In the genomic region with DNA sequence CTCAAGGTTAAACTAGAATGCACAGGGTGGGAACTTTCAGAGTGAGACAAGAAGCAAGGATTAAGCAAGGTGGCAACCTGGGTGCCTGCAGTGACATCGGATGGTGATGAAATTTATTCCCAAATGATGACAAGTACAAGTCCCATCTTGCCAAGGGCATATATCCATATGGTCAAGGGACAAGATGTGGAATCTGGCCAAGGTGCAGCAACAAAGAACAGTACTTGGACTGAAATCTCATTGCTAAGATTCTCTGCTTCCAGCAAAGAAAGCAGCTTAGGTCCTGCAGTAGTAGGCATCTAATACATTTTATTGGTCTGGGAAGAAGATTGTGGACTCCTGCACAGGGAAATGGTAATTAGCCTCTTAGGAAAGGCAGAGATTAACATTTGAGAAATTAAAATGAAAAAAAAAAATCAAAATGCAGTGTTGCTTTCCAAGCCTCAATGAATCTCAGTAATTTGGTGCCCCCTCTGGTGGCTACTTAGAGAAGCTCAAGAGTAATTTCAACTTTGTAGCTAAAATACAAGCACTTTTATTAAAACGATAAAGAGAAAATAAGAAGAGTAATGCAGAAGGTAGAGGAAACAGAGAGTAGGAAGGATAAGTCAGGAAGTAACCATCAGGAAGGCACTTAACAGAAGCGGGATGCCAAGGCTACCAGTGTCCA, we compare ENCODE assay signal across 10 mouse cellular contexts. TPM values are rescaled to one million over a fixed set of nuclear protein-coding genes. Genes with fewer than 3 reads are reported as not detected.
A peak's percentile ranks its signal among the peaks of the same experiment; 100 is the strongest.
DNase-seq lines count a peak whose midpoint lies in the region.
"Had no signal": no experiment of that assay in that cellular context is flagged by ENCODE, and none has a peak within 500 bp of the region (broad histone marks: within the 10 kb centered on the region; RNA-seq: fewer than 3 reads in every experiment).

No protein-coding gene starts in this region.

- DNase-seq in adrenal gland, postnatal 10 days, result peak; percentile 3
- no peak for DNase-seq in adrenal gland, postnatal 36 days
- DNase-seq in kidney, postnatal 10 days, result peak; percentile 8
- DNase-seq in kidney, adult 18-20 months, result no peak
- peak; percentile 8 for DNase-seq in right cerebral cortex, postnatal 14 days
- DNase-seq in right cerebral cortex, adult 18-20 months, result no peak
- DNase-seq in testis, postnatal 10 days (ENCODE audit: low spot score), result no peak
- DNase-seq in urinary bladder, postnatal 25 days (ENCODE audit: low spot score), result no peak
- DNase-seq: gastrocnemius, postnatal 10 days; heart, postnatal 4 days had no signal

RNA-seq across cellular contexts. Expression of a gene that starts 47.2 kb away (rescaled TPM):
- total RNA-seq in adrenal gland, postnatal 10 days (2021), result not detected
- not detected for total RNA-seq in adrenal gland, postnatal 36 days (2021)
- total RNA-seq: gastrocnemius, postnatal 10 days; heart, postnatal 4 days had no signal

Comparison
In these comparisons a context has a peak if more than half of its experiments do, and no peak if none do; other contexts are left out.
1. DNase-seq: peak in adrenal gland, postnatal 10 days (single experiment), kidney, postnatal 10 days (single experiment) and right cerebral cortex, postnatal 14 days (single experiment); none in adrenal gland, postnatal 36 days (0 of 2), kidney, adult 18-20 months (single experiment), right cerebral cortex, adult 18-20 months (single experiment), testis, postnatal 10 days (single experiment) and urinary bladder, postnatal 25 days (single experiment).